Mouse (Mus musculus) adrenal gland, postnatal 14 days (tissue): Measurements from ENCODE around the gene Nrip3. TPM values are rescaled to one million over a fixed set of nuclear protein-coding genes. Genes with fewer than 3 reads are reported as not detected.

Source experiments
- DNase-seq: peaks from one replicate; pipeline ENCODE4 v3.0.0; 2021; ENCODE audit warnings: mixed read lengths
- total RNA-seq: library from RNA; stranded (reverse); gene quantifications from 2 replicates; pipeline ENCODE4 v1.2.3, GENCODE M21; 2021

Gene Nrip3
- total RNA-seq, 1 experiment from 2014 or later: 0.67 TPM

GRCm38 (mm10) chr7:109767575-109768350 lies 14.1 kb downstream of the Nrip3 start:
- DNase-seq: no peak

DNA sequence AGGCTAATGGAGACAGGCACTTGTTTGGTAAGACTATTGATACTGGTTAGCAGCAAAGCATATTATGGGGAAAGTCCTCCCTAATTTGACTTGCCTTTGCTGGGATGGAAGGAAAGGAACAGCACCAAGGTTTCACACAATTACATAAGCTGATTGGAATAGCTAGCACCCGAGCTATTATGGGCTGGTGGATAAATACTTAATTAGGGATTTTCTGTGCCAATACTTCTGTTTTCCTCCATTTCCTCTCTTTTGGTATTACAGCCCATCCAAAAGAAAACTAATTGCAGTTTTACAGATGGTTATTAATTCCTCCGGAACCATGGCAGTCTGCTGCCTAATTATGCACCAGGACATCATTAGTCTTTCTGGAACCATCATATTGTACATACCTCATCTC lies 17.8 kb downstream of the Nrip3 start:
- no peak for DNase-seq

DNA sequence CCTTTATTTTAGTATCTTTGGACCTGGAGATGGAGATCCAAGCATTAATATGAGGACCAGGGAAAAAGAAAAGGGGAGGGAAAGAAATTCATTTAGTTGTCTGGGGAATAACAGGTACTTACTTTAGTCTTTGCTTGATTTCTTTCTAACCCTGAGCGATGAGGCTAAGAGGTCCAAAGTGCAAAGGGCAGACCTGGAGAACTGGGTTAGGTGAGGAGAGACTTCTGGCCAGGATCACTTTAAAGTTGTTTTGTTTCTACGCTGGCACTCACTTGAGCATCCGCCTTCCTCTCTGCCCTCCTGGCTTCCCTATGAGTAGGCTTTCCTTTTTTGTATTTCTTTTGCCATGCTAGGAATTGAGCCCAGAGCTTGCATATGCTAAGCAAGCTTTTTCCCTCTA lies 25.5 kb downstream of the Nrip3 start:
- no peak for DNase-seq

DNA sequence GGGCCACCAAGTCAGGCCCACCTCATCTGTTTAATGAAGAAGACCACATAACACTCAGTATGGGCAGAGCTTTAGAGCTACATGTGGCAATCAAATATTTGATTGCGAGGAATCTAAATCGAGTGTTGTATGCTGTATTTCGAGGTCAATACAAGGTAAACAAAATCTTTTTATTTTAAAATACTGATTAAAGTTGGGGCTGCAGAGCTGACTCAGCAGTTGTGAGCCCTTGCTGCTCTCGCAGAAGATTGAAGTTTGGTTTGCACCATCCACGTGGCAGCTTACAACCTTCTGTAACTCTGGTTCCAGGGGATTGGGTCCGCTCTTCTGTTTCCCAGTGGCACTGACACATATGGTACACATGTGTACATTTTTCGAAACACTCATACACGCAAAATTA lies 27.8 kb downstream of the Nrip3 start:
- DNase-seq: no peak

DNA sequence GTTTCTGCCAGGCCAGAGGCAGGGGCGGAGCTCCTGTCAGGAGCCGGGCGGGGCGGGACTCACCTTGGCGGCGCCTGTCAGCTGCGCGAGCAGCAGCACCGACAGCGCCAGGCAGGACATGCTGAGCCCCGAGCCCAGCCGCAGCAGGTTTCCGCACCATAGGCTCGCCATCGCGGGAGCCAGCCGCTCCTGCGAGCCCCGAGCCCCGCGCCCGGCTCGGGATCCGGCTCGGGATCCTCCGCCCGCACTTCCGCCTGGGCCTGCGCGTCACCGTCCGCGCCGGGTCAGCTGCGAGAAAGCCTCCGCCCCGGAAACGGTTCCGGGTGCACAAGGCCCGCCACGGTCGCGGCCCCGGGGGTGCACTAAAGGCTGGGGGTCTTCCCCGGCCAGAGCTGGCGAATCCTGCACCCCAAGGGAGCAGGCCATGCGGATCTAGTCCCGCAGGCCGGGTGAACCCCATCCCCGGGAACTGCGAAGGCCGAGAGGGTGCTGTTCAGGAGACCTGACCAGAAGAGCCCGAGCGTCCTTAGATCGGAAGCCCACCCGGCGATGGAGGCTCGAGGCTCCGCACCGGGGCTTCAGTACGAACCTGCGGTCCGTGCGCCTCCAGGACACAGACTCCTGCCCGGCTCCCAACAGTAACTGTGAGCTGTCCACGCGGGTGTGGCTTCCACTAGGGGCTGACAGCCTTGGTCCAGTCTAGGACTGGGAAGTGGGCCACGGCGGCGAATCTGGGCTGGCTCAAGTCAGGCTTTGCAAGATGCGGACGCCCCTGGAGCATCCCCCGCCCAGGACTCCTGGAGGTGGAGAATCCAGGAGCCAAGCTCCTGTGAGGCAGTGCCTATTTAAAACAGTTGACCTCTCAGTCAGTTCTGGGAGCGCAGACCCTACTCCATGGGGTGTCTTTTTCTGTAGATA lies 29.6 kb downstream of the Nrip3 start, which contains the start of gene Tmem9b:
Tmem9b (minus strand) TSS at position 868 of the 918 bp plus-strand sequence.
- peak; percentile 91 for DNase-seq

GRCm38 (mm10) chr7:109751427-109752007 lies 30.3 kb downstream of the Nrip3 start:
- DNase-seq: no peak

GRCm38 (mm10) chr7:109747747-109748146 lies 34.1 kb downstream of the Nrip3 start:
- DNase-seq: no peak

DNA sequence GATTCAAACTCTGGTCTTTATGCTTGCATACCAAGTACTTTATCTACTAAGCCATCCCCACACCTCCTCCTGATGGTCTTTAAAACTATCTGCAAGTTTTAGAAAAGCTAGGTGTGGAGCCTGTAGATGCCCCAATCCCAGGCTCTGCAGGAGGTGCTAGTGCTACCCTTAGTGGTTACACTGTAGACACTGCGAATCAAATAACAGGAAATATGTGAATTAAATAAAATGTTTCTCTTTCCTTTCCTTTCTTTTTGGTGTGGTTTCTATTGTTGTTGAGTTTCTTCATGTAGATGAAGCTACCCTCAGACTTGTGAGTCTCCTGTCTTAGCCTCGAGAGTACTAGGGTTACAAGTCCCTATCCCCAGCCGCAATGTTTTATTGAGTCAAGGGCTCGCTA lies 40.1 kb downstream of the Nrip3 start:
- no peak for DNase-seq

GRCm38 (mm10) chr7:109741060-109741459 lies 40.8 kb downstream of the Nrip3 start:
- no peak for DNase-seq

DNA sequence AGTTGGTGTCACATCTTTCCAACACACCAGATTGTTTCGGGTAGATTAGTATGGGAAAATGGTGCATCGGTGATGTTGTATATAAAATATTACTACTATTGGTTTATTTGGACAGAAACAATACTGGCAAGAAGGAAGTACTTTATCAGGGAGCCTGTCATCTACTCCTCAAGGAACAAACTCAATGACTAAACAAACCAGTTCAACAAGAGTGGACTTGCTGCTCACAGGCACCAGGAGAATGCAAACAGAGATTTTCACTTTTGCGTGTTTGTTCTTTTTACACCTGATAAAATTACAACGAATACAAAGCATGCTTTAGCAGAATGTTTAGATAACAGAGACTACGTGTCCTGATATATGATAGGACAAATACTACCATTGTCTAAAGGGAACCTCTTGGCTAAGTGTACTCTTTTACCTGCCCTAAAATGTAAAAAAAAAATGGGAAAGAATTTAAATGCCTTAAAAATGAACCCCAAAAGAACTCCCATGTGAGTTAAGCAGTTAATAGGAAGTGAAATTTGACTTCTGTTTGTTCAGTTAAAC lies 41.9 kb downstream of the Nrip3 start:
- DNase-seq: no peak

- peak; percentile 47 for DNase-seq
These were observed 47.0 kb downstream of the Nrip3 start for GRCm38 (mm10) chr7:109734806-109735205.

DNA sequence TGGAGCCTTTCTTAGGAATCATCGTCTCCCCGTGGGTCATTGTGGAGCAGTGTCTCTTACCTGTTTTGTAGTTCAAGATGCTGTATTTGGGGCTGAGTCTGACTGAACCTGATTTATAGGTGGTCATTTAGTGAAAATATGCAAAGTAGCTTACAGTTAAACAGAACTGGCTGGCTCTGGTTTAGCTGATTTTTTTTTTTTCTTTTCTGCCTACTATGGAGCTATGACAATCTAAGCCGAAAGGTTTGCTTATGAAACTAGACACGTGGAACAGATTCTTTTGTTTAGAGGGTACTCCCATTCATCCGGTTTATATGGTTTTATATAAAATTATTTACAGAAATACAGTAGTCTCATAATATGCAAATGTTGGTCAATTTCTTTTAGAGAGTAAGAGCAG lies 50.2 kb downstream of the Nrip3 start, which contains the start of gene Ascl3:
Ascl3 (minus strand) TSS at position 101 of the 400 bp plus-strand sequence.
- DNase-seq: no peak

DNA sequence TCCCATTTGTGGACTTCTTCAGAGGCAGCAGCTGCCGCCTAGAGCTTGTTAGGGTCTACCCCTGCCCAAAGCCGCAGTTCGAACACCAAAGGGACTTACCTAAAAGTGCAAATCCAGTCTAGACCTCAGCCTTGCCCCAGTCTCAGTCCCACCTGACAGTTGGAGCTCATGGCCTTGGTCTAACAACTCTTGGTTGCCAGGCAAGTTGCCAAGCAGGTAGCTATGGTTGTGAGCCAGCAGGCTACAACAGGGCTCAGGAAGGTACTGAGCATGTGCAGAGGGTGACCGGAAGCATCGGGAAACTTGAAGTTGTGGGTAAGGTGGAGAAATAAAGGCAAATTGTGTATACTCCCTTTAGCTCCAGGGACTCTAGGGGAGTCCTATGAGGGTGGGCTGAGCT lies 58.1 kb downstream of the Nrip3 start, which contains the start of gene BC051019:
BC051019 (minus strand) TSS at position 154 of the 400 bp plus-strand sequence.
- no peak for DNase-seq

DNA sequence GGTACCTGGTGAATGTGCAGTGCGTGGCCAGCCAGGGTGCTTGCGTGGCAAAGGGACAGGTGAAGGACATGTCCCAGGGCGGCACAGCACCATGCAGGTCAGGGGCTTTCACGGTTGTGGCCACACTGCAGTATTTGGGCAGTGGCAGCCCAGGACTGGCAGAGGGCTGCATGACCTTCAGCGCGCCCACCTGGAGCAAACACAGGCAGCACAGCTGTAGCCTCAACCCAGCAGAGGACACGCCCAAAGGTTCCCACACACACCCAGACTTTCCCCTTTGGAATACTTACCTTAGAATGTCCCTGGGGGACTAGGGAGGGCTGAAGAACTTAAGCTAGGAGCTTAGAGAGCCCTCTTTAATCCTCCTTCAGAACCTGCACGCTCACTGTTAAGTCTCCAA lies 58.7 kb downstream of the Nrip3 start:
- no peak for DNase-seq

DNA sequence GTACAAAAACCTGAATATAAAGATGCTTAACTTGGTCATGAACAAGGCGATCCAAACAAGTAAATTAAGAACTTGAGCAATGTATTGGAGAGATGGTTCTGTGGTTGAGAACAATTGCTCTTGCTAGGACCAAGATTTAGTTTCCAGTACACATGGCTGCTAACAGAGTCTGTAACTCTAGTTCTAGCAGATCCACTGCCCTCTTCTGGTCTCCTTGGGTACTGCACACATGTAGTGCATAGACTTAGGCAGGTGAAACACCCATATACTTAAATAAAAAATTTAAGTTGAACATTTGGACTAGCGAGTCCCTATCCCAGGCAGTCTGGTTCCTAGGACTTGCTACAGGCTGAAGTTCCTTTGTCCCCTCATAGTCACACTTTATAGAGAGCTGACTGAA lies 59.2 kb downstream of the Nrip3 start:
- DNase-seq: no peak

- DNase-seq: peak; percentile 48
These were observed 62.5 kb downstream of the Nrip3 start for GRCm38 (mm10) chr7:109719286-109719685.

- DNase-seq: no peak
These were observed 68.3 kb downstream of the Nrip3 start for GRCm38 (mm10) chr7:109713434-109713982.

DNA sequence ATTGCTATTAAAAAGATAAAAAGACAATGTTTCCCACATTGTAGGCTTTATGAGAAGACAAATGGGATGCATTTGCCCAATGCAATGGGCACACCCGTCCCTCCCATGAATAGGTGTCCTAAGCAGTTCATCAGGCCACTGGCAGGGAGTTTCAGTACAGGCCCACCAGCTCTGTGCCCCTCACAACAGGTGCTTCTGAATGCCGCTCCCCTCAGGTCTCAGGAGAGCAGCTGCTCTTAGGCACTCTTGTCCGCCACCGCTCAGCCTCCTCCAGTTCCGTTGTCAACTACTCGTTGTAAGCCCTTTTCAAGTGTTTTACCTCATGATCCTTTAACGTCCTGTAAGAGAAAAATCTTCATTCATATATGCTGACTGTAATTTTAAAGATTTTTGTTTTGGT lies 69.6 kb downstream of the Nrip3 start:
- no peak for DNase-seq

DNA sequence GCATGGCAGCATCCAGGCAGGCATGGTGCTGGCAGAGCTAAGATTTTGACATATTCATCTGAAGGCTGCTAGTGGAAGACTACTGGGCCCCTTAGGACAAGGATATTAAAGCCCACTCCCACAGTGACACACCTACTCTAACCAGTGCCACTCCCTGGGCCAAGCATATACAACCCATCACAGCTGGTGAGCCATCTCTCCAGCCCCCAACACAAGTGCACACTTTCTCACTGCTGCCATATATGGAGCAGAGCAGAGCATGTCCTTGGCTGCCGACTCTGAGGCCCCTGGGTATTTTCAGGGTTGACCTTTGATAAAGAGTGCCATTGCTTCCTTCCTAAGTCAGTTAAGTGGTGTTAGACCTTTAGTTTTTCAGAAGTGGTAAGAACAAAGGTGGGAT lies 71.8 kb downstream of the Nrip3 start:
- DNase-seq: no peak

- peak; percentile 37 for DNase-seq
These were observed 72.9 kb downstream of the Nrip3 start for GRCm38 (mm10) chr7:109708961-109709382.
